Mouse (Mus musculus): ENCODE data around the gene Pcyt1a. TPM values are rescaled to one million over a fixed set of nuclear protein-coding genes. Genes with fewer than 3 reads are reported as not detected.
A peak's percentile ranks its signal among the peaks of the same experiment; 100 is the strongest.

The Pcyt1a gene
- polyA plus RNA-seq, 1 experiment from 2014 or later, result 48.8 TPM

- Histone ChIP-seq H3K4me3 (replicated peaks; ENCODE audit: low read length) (peak overlapping the region; percentile 37), H3K36me3 (ENCODE audit: control insufficient read depth, insufficient read depth) (no peaks in the 10 kb centered on the region), H3K9ac (replicated peaks; ENCODE audit: low read depth, low read length) (peak overlapping the region; percentile 63), H3K4me2 (ENCODE audit: low read length) (peak overlapping the region; percentile 54), H3K27me3 (replicated peaks; ENCODE audit: control insufficient read depth, insufficient read depth, low read length) (no peaks in the 10 kb centered on the region; the same call in 1 of the 2 replicates), H3K4me1 (replicated peaks; ENCODE audit: control insufficient read depth, insufficient read depth, low read length) (peaks cover 6% of the 10 kb centered on the region), H3K27ac (ENCODE audit: low read length) (peak overlapping the region; percentile 16; the same call in 1 of the 2 replicates), H3K9me3 (ENCODE audit: control insufficient read depth, low read length) (no peaks in the 10 kb centered on the region)
- 8% methylated on average over 22 of the region's 22 CpGs for WGBS
- peak; percentile 95 for ATAC-seq
Measured at GRCm38 (mm10) chr16:32499430-32500037, 68.8 kb downstream of the Pcyt1a start.

GRCm38 (mm10) chr16:32501459-32501858, 70.7 kb downstream of the Pcyt1a start:
- no peak overlapping the region for H3K4me3 ChIP-seq (replicated peaks; ENCODE audit: low read length)
- no peak for ATAC-seq
- no peaks in the 10 kb centered on the region for H3K9me3 ChIP-seq (ENCODE audit: control insufficient read depth, low read length)
- H3K4me2 ChIP-seq (ENCODE audit: low read length), result no peak overlapping the region
- H3K27me3 ChIP-seq (replicated peaks; ENCODE audit: control insufficient read depth, insufficient read depth, low read length), result no peaks in the 10 kb centered on the region; the same call in 1 of the 2 replicates
- H3K27ac ChIP-seq (ENCODE audit: low read length), result no peak overlapping the region
- H3K36me3 ChIP-seq (ENCODE audit: control insufficient read depth, insufficient read depth), result no peaks in the 10 kb centered on the region
- H3K4me1 ChIP-seq (replicated peaks; ENCODE audit: control insufficient read depth, insufficient read depth, low read length), result peaks cover 6% of the 10 kb centered on the region
- H3K9ac ChIP-seq (replicated peaks; ENCODE audit: low read depth, low read length), result no peak overlapping the region
- 53% methylated on average over 7 of the region's 7 CpGs for WGBS

- Histone ChIP-seq H3K9ac (replicated peaks; ENCODE audit: low read depth, low read length) (no peak overlapping the region), H3K4me1 (replicated peaks; ENCODE audit: control insufficient read depth, insufficient read depth, low read length) (peaks cover 6% of the 10 kb centered on the region), H3K9me3 (ENCODE audit: control insufficient read depth, low read length) (no peaks in the 10 kb centered on the region), H3K4me3 (replicated peaks; ENCODE audit: low read length) (no peak overlapping the region), H3K27ac (ENCODE audit: low read length) (no peak overlapping the region), H3K36me3 (ENCODE audit: control insufficient read depth, insufficient read depth) (no peaks in the 10 kb centered on the region), H3K27me3 (replicated peaks; ENCODE audit: control insufficient read depth, insufficient read depth, low read length) (no peaks in the 10 kb centered on the region; the same call in 1 of the 2 replicates), H3K4me2 (ENCODE audit: low read length) (no peak overlapping the region)
- no peak for ATAC-seq
- WGBS, result 92% methylated on average over 12 of the region's 12 CpGs
Measured at GRCm38 (mm10) chr16:32502621-32503335, 72.1 kb downstream of the Pcyt1a start.

GRCm38 (mm10) chr16:32503633-32504032, 72.9 kb downstream of the Pcyt1a start:
- H3K27me3 ChIP-seq (replicated peaks; ENCODE audit: control insufficient read depth, insufficient read depth, low read length), result no peaks in the 10 kb centered on the region; the same call in 1 of the 2 replicates
- WGBS, result 71% methylated on average over 6 of the region's 6 CpGs
- H3K9ac ChIP-seq (replicated peaks; ENCODE audit: low read depth, low read length), result no peak overlapping the region
- peaks cover 7% of the 10 kb centered on the region for H3K4me1 ChIP-seq (replicated peaks; ENCODE audit: control insufficient read depth, insufficient read depth, low read length)
- H3K36me3 ChIP-seq (ENCODE audit: control insufficient read depth, insufficient read depth), result no peaks in the 10 kb centered on the region
- no peaks in the 10 kb centered on the region for H3K9me3 ChIP-seq (ENCODE audit: control insufficient read depth, low read length)
- H3K4me2 ChIP-seq (ENCODE audit: low read length), result no peak overlapping the region
- H3K27ac ChIP-seq (ENCODE audit: low read length), result no peak overlapping the region
- ATAC-seq, result no peak
- no peak overlapping the region for H3K4me3 ChIP-seq (replicated peaks; ENCODE audit: low read length)

- 86% methylated on average over 8 of the region's 8 CpGs for WGBS
- no peaks in the 10 kb centered on the region for H3K36me3 ChIP-seq (ENCODE audit: control insufficient read depth, insufficient read depth)
- H3K27ac ChIP-seq (ENCODE audit: low read length), result no peak overlapping the region
- H3K9me3 ChIP-seq (ENCODE audit: control insufficient read depth, low read length), result no peaks in the 10 kb centered on the region
- ATAC-seq, result no peak
- no peaks in the 10 kb centered on the region for H3K27me3 ChIP-seq (replicated peaks; ENCODE audit: control insufficient read depth, insufficient read depth, low read length)
- no peak overlapping the region for H3K4me2 ChIP-seq (ENCODE audit: low read length)
- H3K9ac ChIP-seq (replicated peaks; ENCODE audit: low read depth, low read length), result no peak overlapping the region
- peaks cover 12% of the 10 kb centered on the region for H3K4me1 ChIP-seq (replicated peaks; ENCODE audit: control insufficient read depth, insufficient read depth, low read length)
- no peak overlapping the region for H3K4me3 ChIP-seq (replicated peaks; ENCODE audit: low read length)
Measured at GRCm38 (mm10) chr16:32506298-32506697, 75.6 kb downstream of the Pcyt1a start.

- peaks cover 12% of the 10 kb centered on the region for H3K4me1 ChIP-seq (replicated peaks; ENCODE audit: control insufficient read depth, insufficient read depth, low read length)
- no peak overlapping the region for H3K9ac ChIP-seq (replicated peaks; ENCODE audit: low read depth, low read length)
- ATAC-seq, result no peak
- no peak overlapping the region for H3K4me2 ChIP-seq (ENCODE audit: low read length)
- H3K27ac ChIP-seq (ENCODE audit: low read length), result no peak overlapping the region
- H3K36me3 ChIP-seq (ENCODE audit: control insufficient read depth, insufficient read depth), result no peaks in the 10 kb centered on the region
- 77% methylated on average over 7 of the region's 7 CpGs for WGBS
- no peaks in the 10 kb centered on the region for H3K27me3 ChIP-seq (replicated peaks; ENCODE audit: control insufficient read depth, insufficient read depth, low read length)
- no peak overlapping the region for H3K4me3 ChIP-seq (replicated peaks; ENCODE audit: low read length)
- H3K9me3 ChIP-seq (ENCODE audit: control insufficient read depth, low read length), result no peaks in the 10 kb centered on the region
Measured at GRCm38 (mm10) chr16:32506868-32507267, 76.1 kb downstream of the Pcyt1a start.

- 21% methylated on average over 9 of the region's 9 CpGs for WGBS
- H3K4me3 ChIP-seq (replicated peaks; ENCODE audit: low read length), result no peak overlapping the region
- no peak for ATAC-seq
Measured at GRCm38 (mm10) chr16:32507407-32507806, 76.7 kb downstream of the Pcyt1a start.

GRCm38 (mm10) chr16:32508035-32508434, 77.3 kb downstream of the Pcyt1a start:
- H3K4me2 ChIP-seq (ENCODE audit: low read length), result no peak overlapping the region
- H3K9me3 ChIP-seq (ENCODE audit: control insufficient read depth, low read length), result no peaks in the 10 kb centered on the region
- 89% methylated on average over 5 of the region's 5 CpGs for WGBS
- no peak for ATAC-seq
- H3K9ac ChIP-seq (replicated peaks; ENCODE audit: low read depth, low read length), result no peak overlapping the region
- no peak overlapping the region for H3K4me3 ChIP-seq (replicated peaks; ENCODE audit: low read length)
- no peaks in the 10 kb centered on the region for H3K36me3 ChIP-seq (ENCODE audit: control insufficient read depth, insufficient read depth)
- no peak overlapping the region for H3K27ac ChIP-seq (ENCODE audit: low read length)
- peaks cover 12% of the 10 kb centered on the region for H3K4me1 ChIP-seq (replicated peaks; ENCODE audit: control insufficient read depth, insufficient read depth, low read length)
- no peaks in the 10 kb centered on the region for H3K27me3 ChIP-seq (replicated peaks; ENCODE audit: control insufficient read depth, insufficient read depth, low read length)

More at GRCm38 (mm10) chr16:32507407-32507806, 76.7 kb downstream of the Pcyt1a start:
- Histone ChIP-seq H3K27me3 (replicated peaks; ENCODE audit: control insufficient read depth, insufficient read depth, low read length) (no peaks in the 10 kb centered on the region), H3K9ac (replicated peaks; ENCODE audit: low read depth, low read length) (no peak overlapping the region), H3K27ac (ENCODE audit: low read length) (no peak overlapping the region), H3K4me2 (ENCODE audit: low read length) (no peak overlapping the region), H3K9me3 (ENCODE audit: control insufficient read depth, low read length) (no peaks in the 10 kb centered on the region), H3K36me3 (ENCODE audit: control insufficient read depth, insufficient read depth) (no peaks in the 10 kb centered on the region), H3K4me1 (replicated peaks; ENCODE audit: control insufficient read depth, insufficient read depth, low read length) (peaks cover 12% of the 10 kb centered on the region)

GRCm38 (mm10) chr16:32508506-32509065, 77.9 kb downstream of the Pcyt1a start:
- H3K4me1 ChIP-seq (replicated peaks; ENCODE audit: control insufficient read depth, insufficient read depth, low read length), result peaks cover 12% of the 10 kb centered on the region
- 0 out of 2 replicates have a peak, but pooled peaks have one; percentile 16 for ATAC-seq
- H3K27me3 ChIP-seq (replicated peaks; ENCODE audit: control insufficient read depth, insufficient read depth, low read length), result no peaks in the 10 kb centered on the region
- no peak overlapping the region for H3K27ac ChIP-seq (ENCODE audit: low read length)
- H3K9ac ChIP-seq (replicated peaks; ENCODE audit: low read depth, low read length), result no peak overlapping the region
- WGBS, result 28% methylated on average over 3 of the region's 3 CpGs
- H3K4me3 ChIP-seq (replicated peaks; ENCODE audit: low read length), result no peak overlapping the region
- H3K36me3 ChIP-seq (ENCODE audit: control insufficient read depth, insufficient read depth), result no peaks in the 10 kb centered on the region
- no peaks in the 10 kb centered on the region for H3K9me3 ChIP-seq (ENCODE audit: control insufficient read depth, low read length)
- H3K4me2 ChIP-seq (ENCODE audit: low read length), result no peak overlapping the region
